Mouse (Mus musculus) thymus, adult 2 months (tissue): ENCODE measurements around the gene Atf6.

Experiments used
- CTCF ChIP-seq: fragments of 200-500 bp; IDR thresholded peaks from 2 replicates; pipeline ENCODE4 v1.5.1; 2012; ENCODE audit warnings: mild to moderate bottlenecking, control low read depth, low read length, moderate library complexity, borderline replicate concordance; ENCODE audit not compliant: control insufficient read depth, poor library complexity, insufficient read depth; ENCODE audit errors: extremely low read depth
- POLR2A ChIP-seq: fragments of 200-500 bp; IDR thresholded peaks from 2 replicates; pipeline ENCODE4 v1.6.1; 2012; ENCODE audit warnings: mild to moderate bottlenecking, low read length, control low read depth, moderate library complexity; ENCODE audit not compliant: control insufficient read depth, poor library complexity, insufficient read depth; ENCODE audit errors: extremely low read depth

GRCm38 (mm10) chr1:170702263-170702662 lies 165.3 kb downstream of the Atf6 start:
- TF ChIP-seq POLR2A = no peak
- no peak for TF ChIP-seq CTCF
